Mouse (Mus musculus) gastrocnemius, adult 18-20 months (tissue): ENCODE measurements at regions not wholly inside any gene's neighbourhood (a gene's known extent, or its start where the extent isn't known, plus 50 kb on each side); places are given as distances from the start of the nearest gene placed in this dataset.
"Not testable (repeated sequence)": the region's sequence is repeated elsewhere in the genome, so short reads cannot be mapped to it uniquely, and the experiment has no call there.

Source experiments
- DNase-seq: peaks from one replicate; pipeline ENCODE4 v3.0.0; 2021; ENCODE audit warnings: low spot score

DNA sequence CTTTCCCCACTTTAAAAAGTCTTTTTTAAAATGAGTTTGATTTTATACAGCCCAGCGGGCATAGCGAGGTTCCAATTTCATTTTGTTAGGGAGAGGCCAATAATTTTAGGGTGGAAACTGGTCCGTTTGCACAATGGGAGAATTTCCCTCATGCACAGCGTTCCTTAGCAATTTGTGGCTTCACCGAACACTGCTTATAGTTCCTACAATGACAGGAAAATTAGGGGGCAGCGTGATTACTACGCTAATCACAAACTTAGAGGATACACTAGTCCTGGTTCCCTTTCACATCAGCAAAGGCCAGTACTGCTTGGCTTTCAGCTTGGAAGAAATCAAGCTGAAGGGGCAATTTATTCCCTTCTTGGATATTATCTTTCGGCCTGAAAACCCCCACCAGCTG is 745.1 kb upstream of the Gm19410 start:
- no peak for DNase-seq

DNA sequence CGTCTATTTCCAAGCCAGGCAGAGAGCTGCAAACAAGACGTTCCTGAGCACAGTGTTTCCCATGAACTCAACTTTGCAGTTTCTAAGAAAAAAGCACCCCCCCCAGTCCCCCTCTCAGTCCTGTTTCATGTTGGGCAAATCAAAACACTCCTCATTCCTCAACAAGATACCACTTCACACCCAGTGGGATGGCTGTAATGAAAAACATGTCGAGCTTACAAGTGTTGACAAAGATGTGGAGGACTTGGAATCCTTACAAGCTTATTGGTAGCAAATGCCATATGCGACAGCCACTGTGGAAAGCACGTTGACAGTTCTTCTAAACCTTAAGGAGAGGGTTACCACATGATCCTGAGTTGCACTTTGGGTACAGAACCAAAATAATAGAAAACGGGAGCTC is 742.9 kb upstream of the Gm19410 start:
- DNase-seq = no peak

GRCm38 (mm10) chr8:35047798-35048197 is 717.8 kb upstream of the Gm19410 start:
- no peak for DNase-seq

GRCm38 (mm10) chr8:35053444-35053843 is 712.1 kb upstream of the Gm19410 start:
- DNase-seq = no peak

- DNase-seq = no peak
Measured at GRCm38 (mm10) chr8:35061048-35061447, 704.5 kb upstream of the Gm19410 start.

- DNase-seq = no peak
Measured at GRCm38 (mm10) chr8:35068228-35068627, 697.4 kb upstream of the Gm19410 start.

DNA sequence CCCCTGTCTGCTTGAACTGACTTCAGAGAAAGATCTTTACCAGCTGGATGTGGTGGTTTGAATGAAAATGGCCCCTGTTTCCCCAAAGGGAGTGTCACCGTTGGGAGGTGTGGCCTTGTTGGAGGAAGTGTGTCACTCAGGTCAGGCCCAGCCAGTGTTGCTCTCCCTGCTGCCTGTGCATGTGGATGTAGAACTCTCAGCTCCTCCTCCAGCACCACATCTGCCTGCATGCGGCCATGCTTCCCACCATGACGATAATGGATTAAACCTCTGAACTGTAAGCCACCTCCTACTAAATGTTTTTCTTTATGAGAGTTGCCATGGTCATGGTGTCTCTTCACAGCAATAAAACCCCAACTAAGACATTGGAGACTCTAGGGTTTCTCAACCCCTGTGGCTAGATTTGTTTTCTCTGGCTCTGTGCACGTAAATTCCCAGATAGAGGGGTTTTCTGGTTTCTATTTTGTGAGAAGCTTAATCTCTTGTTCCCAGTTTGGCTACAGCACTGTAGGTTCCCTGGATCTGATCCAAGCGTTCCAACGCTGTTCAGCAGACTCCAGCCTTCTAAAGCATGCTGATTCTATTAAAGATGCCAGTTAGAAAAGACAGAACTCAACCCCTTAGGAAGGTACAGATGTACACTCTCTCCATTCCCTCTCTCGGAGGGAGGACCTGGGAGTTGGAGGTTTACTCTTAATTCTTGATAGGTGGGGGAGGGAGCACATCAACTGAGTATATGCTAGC is 695.2 kb upstream of the Gm19410 start:
- no peak for DNase-seq

- DNase-seq = no peak
Measured at GRCm38 (mm10) chr8:35075971-35076370, 689.6 kb upstream of the Gm19410 start.

GRCm38 (mm10) chr8:35083161-35083560 is 682.4 kb upstream of the Gm19410 start:
- no peak for DNase-seq

DNA sequence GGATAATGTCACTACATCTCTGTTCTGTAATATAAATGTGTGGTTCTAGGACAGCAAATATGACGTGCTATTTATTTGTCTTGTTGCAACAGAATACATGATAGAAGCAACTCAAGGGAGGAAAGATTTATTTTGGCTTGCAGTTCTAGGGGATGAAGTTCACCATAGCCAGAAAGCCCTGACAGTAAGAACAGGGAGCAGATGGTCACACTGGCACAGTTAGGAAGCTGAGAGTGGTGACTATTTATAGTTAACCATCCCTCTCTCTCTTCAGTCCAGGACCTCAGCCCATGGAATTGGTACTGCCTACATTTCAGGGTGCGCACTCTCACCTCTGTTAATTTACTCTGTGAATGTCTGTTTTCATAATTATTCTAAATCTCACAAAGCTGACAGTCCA is 678.5 kb upstream of the Gm19410 start:
- DNase-seq = no peak

GRCm38 (mm10) chr8:35088380-35089244 is 677.0 kb upstream of the Gm19410 start:
- no peak for DNase-seq

- DNase-seq = no peak
Measured at GRCm38 (mm10) chr8:35089519-35089918, 676.1 kb upstream of the Gm19410 start.

- no peak for DNase-seq
Measured at GRCm38 (mm10) chr8:35101701-35102100, 663.9 kb upstream of the Gm19410 start.

GRCm38 (mm10) chr8:35102102-35102501 is 663.5 kb upstream of the Gm19410 start:
- not testable (repeated sequence) for DNase-seq

DNA sequence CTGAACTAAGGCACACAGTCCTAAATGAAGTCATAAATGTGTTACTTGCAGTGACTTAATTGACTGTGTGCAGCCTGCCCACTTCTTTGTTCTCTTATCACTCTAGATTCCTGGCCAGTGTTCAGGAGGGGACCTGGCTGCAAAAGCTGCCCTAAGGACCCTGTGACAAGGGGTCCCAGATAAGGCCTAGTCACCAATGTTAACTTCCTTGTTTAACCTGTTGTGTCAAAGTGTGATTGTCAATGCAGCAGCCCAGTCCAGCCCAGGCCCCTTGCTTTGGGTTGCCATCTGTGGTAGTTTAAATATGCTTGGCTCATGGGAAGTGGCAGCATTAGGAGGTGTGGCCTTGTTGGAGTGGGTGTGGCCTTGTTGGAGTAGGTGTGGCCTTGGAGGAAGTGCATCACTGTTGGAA is 661.1 kb upstream of the Gm19410 start:
- DNase-seq = not testable (repeated sequence)

- DNase-seq = no peak
Measured at GRCm38 (mm10) chr8:35109506-35110217, 655.9 kb upstream of the Gm19410 start.

GRCm38 (mm10) chr8:35110286-35110685 is 655.3 kb upstream of the Gm19410 start:
- DNase-seq = no peak

- DNase-seq = no peak
Measured at GRCm38 (mm10) chr8:35111130-35111529, 654.5 kb upstream of the Gm19410 start.

GRCm38 (mm10) chr8:35112591-35113265 is 652.9 kb upstream of the Gm19410 start:
- no peak for DNase-seq

DNA sequence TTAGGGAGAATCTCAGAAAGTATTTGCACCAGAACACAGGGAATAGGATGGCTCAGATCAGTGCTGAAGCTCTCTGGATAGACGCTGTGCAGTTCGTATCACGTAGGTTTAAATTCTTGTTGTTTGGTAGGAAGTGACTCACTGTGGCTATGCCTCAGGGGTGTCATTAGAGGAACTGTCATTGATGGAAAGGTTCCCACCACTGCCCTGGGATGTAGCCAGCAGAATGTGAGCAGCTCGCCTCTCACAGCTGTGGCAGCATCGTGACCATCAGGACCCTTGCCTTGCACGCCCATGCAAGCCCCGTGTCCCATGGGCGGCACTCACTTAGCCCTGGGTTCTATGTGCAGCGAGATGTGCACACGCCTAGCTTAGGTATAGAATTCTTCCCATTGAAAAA is 651.6 kb upstream of the Gm19410 start:
- DNase-seq = no peak

GRCm38 (mm10) chr8:35120612-35121011 is 645.0 kb upstream of the Gm19410 start:
- DNase-seq = no peak

DNA sequence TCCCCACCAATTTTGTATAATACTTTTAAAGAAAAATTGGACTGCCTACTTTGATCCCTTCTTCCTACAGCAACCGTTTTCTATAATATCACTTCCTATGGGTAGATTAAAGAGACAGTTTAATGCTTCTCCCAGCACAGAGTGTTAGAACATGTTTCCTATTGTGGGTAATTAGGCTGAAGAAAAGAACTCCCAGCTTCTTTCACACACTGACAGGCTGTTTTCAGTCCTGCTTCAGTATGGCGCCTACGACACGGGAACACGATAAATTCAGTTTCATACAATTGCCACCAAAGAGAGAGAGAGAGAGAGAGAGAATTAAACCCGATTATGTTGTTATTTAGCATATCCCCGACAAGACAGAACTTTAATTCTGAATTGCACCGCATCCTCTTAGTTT is 644.5 kb upstream of the Gm19410 start:
- DNase-seq = no peak
